Mouse (Mus musculus): ENCODE data around the gene Tspan5. TPM values are rescaled to one million over a fixed set of nuclear protein-coding genes. Genes with fewer than 3 reads are reported as not detected.

Gene Tspan5
- polyA plus RNA-seq, 1 experiment from 2014 or later: 115 TPM

- no peaks in the 10 kb centered on the region for H3K27me3 ChIP-seq (ENCODE audit: control insufficient read depth, insufficient read depth, low read length)
- 65% methylated on average over 7 of the region's 7 CpGs for WGBS
- H3K4me3 ChIP-seq (replicated peaks; ENCODE audit: low read length): no peak overlapping the region
- DNase-seq (ENCODE audit: low spot score) (no peak), ATAC-seq (ENCODE audit: low FRiP score) (no peak)
- H3K27ac ChIP-seq: no peak overlapping the region
- no peaks in the 10 kb centered on the region for H3K9me3 ChIP-seq (ENCODE audit: control insufficient read depth, low read length)
- no peak overlapping the region for H3K9ac ChIP-seq
- no peak overlapping the region for H3K4me2 ChIP-seq (replicated peaks)
- no peaks in the 10 kb centered on the region for H3K36me3 ChIP-seq (replicated peaks; ENCODE audit: control insufficient read depth, insufficient read depth)
- peaks cover 52% of the 10 kb centered on the region for H3K4me1 ChIP-seq (replicated peaks; ENCODE audit: control insufficient read depth, insufficient read depth, low read length)
Measured at GRCm38 (mm10) chr3:138775926-138776715, 34.1 kb downstream of the Tspan5 start.

GRCm38 (mm10) chr3:138781492-138781891 is 39.5 kb downstream of the Tspan5 start:
- H3K36me3 ChIP-seq (replicated peaks; ENCODE audit: control insufficient read depth, insufficient read depth): no peaks in the 10 kb centered on the region
- ATAC-seq (ENCODE audit: low FRiP score) (0 out of 2 replicates have a peak, but pooled peaks have one; percentile 15), DNase-seq (ENCODE audit: low spot score) (no peak)
- H3K9ac ChIP-seq: no peak overlapping the region
- H3K27me3 ChIP-seq (ENCODE audit: control insufficient read depth, insufficient read depth, low read length): no peaks in the 10 kb centered on the region
- H3K9me3 ChIP-seq (ENCODE audit: control insufficient read depth, low read length): no peaks in the 10 kb centered on the region
- peaks cover 39% of the 10 kb centered on the region for H3K4me1 ChIP-seq (replicated peaks; ENCODE audit: control insufficient read depth, insufficient read depth, low read length)
- no peak overlapping the region for H3K4me3 ChIP-seq (replicated peaks; ENCODE audit: low read length)
- no peak overlapping the region for H3K4me2 ChIP-seq (replicated peaks)
- WGBS: 66% methylated on average over 9 of the region's 9 CpGs
- no peak overlapping the region for H3K27ac ChIP-seq

DNA sequence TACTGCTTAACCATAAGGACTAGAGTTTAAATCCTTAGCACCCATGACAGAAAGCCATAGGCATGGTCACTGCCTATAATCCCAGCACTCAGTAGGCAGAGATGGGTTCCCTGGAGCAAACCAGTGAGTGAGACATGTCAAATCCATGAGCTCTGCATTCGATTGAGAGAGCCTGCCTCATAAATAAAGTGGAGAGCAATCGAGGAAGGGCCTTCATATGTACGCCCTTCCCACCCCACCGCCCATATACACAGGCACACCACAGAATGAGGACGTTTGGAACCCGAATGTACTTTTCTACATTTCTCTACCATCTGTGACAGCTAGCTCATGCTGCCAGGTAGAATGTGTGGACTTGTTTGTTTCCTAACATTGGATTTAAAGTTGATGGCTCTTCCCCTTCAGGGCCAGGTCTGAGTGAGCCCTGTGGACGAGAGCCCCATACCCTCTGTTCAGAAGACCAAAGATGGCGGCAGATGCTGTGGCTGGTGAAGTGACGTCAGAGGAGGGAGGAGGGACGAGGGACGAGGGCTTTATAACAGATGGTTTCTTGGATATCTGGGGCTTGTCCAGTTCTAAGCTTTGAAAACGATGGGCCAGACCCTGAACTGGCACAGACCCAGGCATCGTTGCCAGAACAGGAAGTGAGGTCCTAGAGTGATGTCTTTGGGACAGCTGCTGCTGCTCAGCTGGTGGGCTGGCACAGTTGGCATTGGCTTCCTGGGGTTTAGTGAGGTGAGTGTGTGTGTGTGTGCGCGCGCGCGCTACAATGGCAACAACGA is 42.1 kb downstream of the Tspan5 start:
- Histone ChIP-seq H3K27ac (no peak overlapping the region), H3K4me3 (replicated peaks; ENCODE audit: low read length) (no peak overlapping the region), H3K9me3 (ENCODE audit: control insufficient read depth, low read length) (no peaks in the 10 kb centered on the region), H3K36me3 (replicated peaks; ENCODE audit: control insufficient read depth, insufficient read depth) (no peaks in the 10 kb centered on the region), H3K4me1 (replicated peaks; ENCODE audit: control insufficient read depth, insufficient read depth, low read length) (peaks cover 19% of the 10 kb centered on the region), H3K27me3 (ENCODE audit: control insufficient read depth, insufficient read depth, low read length) (no peaks in the 10 kb centered on the region), H3K9ac (no peak overlapping the region), H3K4me2 (replicated peaks) (no peak overlapping the region)
- WGBS: 82% methylated on average over 19 of the region's 19 CpGs
- DNase-seq (ENCODE audit: low spot score): peak; percentile 76
- peak; percentile 60 for ATAC-seq (ENCODE audit: low FRiP score)

DNA sequence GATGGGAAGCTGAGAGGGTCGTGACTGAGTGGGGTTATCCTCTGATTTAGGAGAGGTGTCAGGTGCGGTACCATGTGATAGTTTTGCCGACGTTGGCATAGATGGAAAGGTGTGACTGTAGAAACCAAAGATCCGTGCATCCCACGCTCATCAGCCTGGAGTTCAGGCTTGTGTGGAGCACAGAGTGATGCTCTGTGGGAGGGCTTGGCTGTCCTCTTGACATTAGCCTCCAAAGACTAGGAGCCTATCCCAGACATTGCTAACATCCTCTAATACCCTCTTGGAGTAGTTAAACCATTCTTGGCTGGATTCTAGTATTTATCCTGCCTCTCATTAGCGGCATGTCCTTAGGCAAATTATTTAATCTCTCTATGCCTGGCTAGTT is 42.6 kb downstream of the Tspan5 start:
- H3K9me3 ChIP-seq (ENCODE audit: control insufficient read depth, low read length): no peaks in the 10 kb centered on the region
- WGBS: 79% methylated on average over 7 of the region's 7 CpGs
- DNase-seq (ENCODE audit: low spot score) (no peak), ATAC-seq (ENCODE audit: low FRiP score) (peak; percentile 7; the same call in 1 of the 2 replicates)
- peaks cover 13% of the 10 kb centered on the region for H3K4me1 ChIP-seq (replicated peaks; ENCODE audit: control insufficient read depth, insufficient read depth, low read length)
- no peak overlapping the region for H3K4me3 ChIP-seq (replicated peaks; ENCODE audit: low read length)
- no peaks in the 10 kb centered on the region for H3K36me3 ChIP-seq (replicated peaks; ENCODE audit: control insufficient read depth, insufficient read depth)
- no peak overlapping the region for H3K9ac ChIP-seq
- H3K27me3 ChIP-seq (ENCODE audit: control insufficient read depth, insufficient read depth, low read length): no peaks in the 10 kb centered on the region
- H3K27ac ChIP-seq: no peak overlapping the region
- no peak overlapping the region for H3K4me2 ChIP-seq (replicated peaks)

DNA sequence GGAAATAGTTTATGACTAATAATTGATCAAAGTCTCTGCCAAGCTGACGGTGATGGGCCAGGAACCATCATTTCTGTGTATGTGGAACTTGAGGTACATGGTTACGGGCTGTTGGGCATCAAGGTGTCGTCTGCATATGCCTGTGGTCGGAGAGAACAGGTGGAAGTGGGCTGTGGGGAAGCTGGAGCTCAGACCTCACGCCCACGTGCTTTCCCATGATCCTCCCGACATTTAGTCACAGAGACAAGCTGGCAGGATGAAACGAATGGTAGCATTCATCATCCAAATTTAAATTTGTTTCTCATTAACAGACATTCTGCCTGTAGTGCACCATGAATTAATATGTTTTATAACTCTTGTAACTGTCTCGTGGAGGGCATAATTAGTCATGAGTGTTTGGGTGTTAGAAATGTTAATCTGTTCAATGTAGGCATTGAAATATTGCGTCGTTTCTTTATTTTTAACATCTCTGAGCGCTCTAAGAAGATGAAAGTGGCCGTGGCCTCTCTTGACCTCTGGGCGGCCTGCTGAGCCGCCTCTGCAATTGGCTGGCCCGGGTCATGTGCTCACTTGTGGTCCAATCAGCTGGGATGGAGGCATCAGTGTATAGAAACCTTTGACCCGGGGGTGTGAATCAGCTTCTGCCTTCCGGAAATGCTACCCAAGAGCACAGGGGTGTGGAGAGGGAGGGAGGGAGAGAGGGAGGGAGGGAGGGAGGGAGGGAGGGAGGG is 45.9 kb downstream of the Tspan5 start:
- no peak for DNase-seq (ENCODE audit: low spot score)
- Histone ChIP-seq H3K27me3 (ENCODE audit: control insufficient read depth, insufficient read depth, low read length) (no peaks in the 10 kb centered on the region), H3K27ac (no peak overlapping the region), H3K4me2 (replicated peaks) (no peak overlapping the region), H3K36me3 (replicated peaks; ENCODE audit: control insufficient read depth, insufficient read depth) (no peaks in the 10 kb centered on the region), H3K9ac (no peak overlapping the region), H3K9me3 (ENCODE audit: control insufficient read depth, low read length) (no peaks in the 10 kb centered on the region), H3K4me1 (replicated peaks; ENCODE audit: control insufficient read depth, insufficient read depth, low read length) (no peaks in the 10 kb centered on the region; the same call in 1 of the 2 replicates), H3K4me3 (replicated peaks; ENCODE audit: low read length) (no peak overlapping the region)
- ATAC-seq (ENCODE audit: low FRiP score): no peak
- WGBS: 86% methylated on average over 18 of the region's 18 CpGs

- Histone ChIP-seq H3K4me2 (replicated peaks) (no peak overlapping the region), H3K4me1 (replicated peaks; ENCODE audit: control insufficient read depth, insufficient read depth, low read length) (no peaks in the 10 kb centered on the region; the same call in 1 of the 2 replicates), H3K9me3 (ENCODE audit: control insufficient read depth, low read length) (no peaks in the 10 kb centered on the region), H3K27ac (no peak overlapping the region), H3K4me3 (replicated peaks; ENCODE audit: low read length) (no peak overlapping the region), H3K36me3 (replicated peaks; ENCODE audit: control insufficient read depth, insufficient read depth) (no peaks in the 10 kb centered on the region), H3K9ac (no peak overlapping the region), H3K27me3 (ENCODE audit: control insufficient read depth, insufficient read depth, low read length) (no peaks in the 10 kb centered on the region)
- no peak for ATAC-seq (ENCODE audit: low FRiP score)
- no peak for DNase-seq (ENCODE audit: low spot score)
- WGBS: 66% methylated on average over 17 of the region's 17 CpGs
Measured at GRCm38 (mm10) chr3:138788489-138788850, 46.5 kb downstream of the Tspan5 start.

DNA sequence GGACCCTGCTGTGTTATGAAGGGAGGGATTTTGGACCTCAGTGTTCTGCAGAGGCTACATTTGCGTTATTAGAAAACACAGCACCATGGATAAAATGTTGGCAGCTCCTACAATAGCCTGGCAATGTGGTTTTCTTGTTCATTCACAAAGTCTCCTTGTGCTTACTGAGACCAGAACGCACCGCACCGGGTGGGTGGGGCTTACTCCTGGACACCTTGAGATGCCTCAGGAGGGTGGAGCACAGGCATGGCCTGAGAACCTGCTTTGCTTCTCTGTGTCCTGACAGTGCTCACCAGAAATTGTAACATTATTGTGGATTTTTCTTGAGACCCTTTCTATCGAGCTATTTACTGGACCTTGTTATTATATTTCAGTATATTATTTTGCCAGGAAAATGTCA is 47.3 kb downstream of the Tspan5 start:
- Histone ChIP-seq H3K9ac (no peak overlapping the region), H3K27me3 (ENCODE audit: control insufficient read depth, insufficient read depth, low read length) (no peaks in the 10 kb centered on the region), H3K27ac (no peak overlapping the region), H3K9me3 (ENCODE audit: control insufficient read depth, low read length) (no peaks in the 10 kb centered on the region), H3K36me3 (replicated peaks; ENCODE audit: control insufficient read depth, insufficient read depth) (no peaks in the 10 kb centered on the region), H3K4me2 (replicated peaks) (no peak overlapping the region), H3K4me3 (replicated peaks; ENCODE audit: low read length) (no peak overlapping the region), H3K4me1 (replicated peaks; ENCODE audit: control insufficient read depth, insufficient read depth, low read length) (no peaks in the 10 kb centered on the region; the same call in 1 of the 2 replicates)
- ATAC-seq (ENCODE audit: low FRiP score) (no peak), DNase-seq (ENCODE audit: low spot score) (no peak)
- WGBS: 85% methylated on average over 5 of the region's 5 CpGs

GRCm38 (mm10) chr3:138794533-138794932 is 52.5 kb downstream of the Tspan5 start:
- ATAC-seq (ENCODE audit: low FRiP score): no peak
- WGBS: 97% methylated on average over 8 of the region's 8 CpGs

GRCm38 (mm10) chr3:138795951-138796350 is 54.0 kb downstream of the Tspan5 start:
- Histone ChIP-seq H3K36me3 (replicated peaks; ENCODE audit: control insufficient read depth, insufficient read depth) (no peaks in the 10 kb centered on the region), H3K27ac (no peak overlapping the region), H3K27me3 (ENCODE audit: control insufficient read depth, insufficient read depth, low read length) (no peaks in the 10 kb centered on the region), H3K4me3 (replicated peaks; ENCODE audit: low read length) (no peak overlapping the region), H3K9me3 (ENCODE audit: control insufficient read depth, low read length) (no peaks in the 10 kb centered on the region), H3K9ac (no peak overlapping the region), H3K4me1 (replicated peaks; ENCODE audit: control insufficient read depth, insufficient read depth, low read length) (peaks cover 9% of the 10 kb centered on the region), H3K4me2 (replicated peaks) (no peak overlapping the region)
- DNase-seq (ENCODE audit: low spot score) (no peak), ATAC-seq (ENCODE audit: low FRiP score) (no peak)
- 91% methylated on average over 7 of the region's 7 CpGs for WGBS

More at GRCm38 (mm10) chr3:138794533-138794932, 52.5 kb downstream of the Tspan5 start:
- Histone ChIP-seq H3K4me3 (replicated peaks; ENCODE audit: low read length) (no peak overlapping the region), H3K9me3 (ENCODE audit: control insufficient read depth, low read length) (no peaks in the 10 kb centered on the region), H3K4me1 (replicated peaks; ENCODE audit: control insufficient read depth, insufficient read depth, low read length) (no peaks in the 10 kb centered on the region), H3K9ac (no peak overlapping the region), H3K36me3 (replicated peaks; ENCODE audit: control insufficient read depth, insufficient read depth) (no peaks in the 10 kb centered on the region), H3K27me3 (ENCODE audit: control insufficient read depth, insufficient read depth, low read length) (no peaks in the 10 kb centered on the region), H3K27ac (no peak overlapping the region), H3K4me2 (replicated peaks) (no peak overlapping the region)
- no peak for DNase-seq (ENCODE audit: low spot score)
